Mouse (Mus musculus): Measurements from ENCODE around the gene Plxnc1.
A peak's percentile ranks its signal among the peaks of the same experiment; 100 is the strongest.

The Plxnc1 gene

DNA sequence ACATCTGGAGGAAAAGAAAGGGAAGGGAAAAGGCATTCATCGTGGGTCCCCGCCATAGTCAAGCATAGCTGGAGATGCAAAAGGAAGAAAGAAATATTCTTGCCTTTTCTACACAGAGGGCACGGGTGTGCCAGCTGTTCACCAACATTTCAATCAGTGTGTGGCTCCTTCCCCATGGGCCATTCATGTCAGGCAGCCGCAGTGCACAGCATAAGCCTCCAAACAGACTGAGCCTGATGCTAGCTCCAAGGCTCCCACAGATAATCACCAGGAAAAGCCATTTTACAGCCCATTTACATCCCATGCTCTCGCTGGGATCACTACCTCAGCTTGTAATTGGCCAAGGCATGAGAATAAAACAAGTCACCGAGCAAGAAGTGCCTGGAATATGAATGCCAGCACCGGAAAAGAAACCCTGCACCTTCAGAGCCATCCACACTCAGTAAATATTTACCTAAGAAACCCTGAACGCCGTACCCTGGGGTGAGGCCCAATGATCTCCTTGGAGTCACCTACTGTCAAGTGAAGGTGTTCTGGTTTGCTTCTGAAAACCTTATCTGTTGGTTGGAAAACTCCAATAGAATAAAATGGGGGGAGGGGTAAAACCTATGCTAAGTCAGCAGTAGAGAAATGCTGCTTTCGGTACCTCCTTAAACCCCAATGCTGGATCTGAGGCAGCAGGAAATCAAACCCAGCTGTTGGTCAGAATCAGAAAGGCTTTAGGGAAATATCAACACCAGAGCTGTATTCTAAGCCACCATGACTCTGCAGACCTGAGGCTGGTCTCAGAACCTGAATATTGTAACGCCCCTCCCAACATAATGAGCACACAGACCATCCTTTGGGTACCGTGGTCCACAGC, 77.4 kb downstream of the Plxnc1 start:
- no peak for DNase-seq (ENCODE audit: low read depth)

DNA sequence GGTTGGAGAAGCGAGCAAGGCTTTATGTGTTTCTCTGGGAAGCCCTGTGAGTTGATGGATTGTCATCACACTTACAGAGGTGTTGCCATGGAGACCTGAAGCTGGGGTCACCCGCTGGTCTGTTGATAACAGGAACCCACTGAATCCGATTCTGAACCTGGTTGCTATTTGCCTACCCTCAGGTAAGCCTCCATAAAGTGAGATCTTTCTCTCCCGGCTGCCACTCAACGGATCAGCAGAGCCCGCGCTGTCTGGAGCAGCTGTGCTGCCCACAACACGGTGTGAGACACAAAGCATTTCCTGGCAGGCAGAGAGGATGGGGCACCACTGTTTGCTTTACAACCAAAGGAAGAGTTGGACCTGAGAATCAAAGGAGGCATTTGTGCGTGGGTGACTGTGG, 79.4 kb downstream of the Plxnc1 start:
- DNase-seq (ENCODE audit: low read depth): no peak

DNA sequence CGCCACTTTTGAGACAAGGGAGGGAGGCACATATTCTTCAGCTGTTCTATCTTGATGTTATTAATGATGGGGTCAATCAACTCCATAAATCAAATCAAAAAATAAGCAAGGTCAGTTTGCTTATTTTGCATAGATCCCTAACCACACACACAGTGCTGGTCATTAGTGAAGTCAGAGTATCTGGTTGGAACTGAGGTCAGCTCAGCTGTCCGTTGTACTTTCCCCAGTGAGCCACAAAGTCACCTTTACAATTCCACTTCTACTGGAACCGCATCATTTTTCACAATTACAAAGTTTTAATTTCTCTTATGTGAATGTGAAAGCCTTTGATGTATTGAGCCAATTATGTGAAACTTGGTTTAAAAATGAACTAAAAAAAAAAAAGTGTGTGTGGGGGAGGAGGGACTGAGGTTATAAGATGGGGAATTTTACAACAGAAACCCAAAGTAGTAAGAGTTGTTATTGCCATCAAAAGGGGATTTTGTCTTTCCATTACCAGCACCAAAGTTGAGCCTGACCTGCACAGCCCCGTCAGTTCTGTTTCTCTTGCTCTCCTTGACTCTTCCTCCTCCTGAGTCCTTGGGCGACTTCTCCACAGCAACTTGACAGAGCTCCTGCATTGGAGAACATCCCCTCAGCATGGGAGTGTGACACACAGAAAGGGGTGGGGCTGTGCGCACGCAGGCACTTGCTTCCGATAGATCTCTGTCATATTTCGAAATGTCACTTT, 80.3 kb downstream of the Plxnc1 start:
- DNase-seq (ENCODE audit: low read depth): no peak

DNA sequence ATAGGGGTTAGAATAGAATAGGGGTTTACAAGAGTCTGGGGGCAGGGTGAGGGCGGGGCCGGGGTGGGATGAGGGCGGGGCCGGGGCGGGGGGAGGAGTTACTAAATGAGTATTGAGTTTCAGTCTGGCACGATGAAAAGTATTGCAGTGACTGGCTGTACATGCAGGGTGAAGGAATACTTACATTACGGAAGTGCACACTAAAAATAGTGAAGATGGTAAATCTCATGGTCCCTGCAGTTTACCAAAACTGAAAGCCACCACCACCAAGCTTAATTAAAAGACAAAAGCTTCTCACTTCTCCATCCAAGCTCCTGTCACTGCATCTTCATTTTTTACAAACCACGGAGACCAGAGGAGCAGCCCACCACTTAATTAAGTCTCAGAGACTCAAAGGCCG, 81.4 kb downstream of the Plxnc1 start:
- DNase-seq (ENCODE audit: low read depth): no peak

DNA sequence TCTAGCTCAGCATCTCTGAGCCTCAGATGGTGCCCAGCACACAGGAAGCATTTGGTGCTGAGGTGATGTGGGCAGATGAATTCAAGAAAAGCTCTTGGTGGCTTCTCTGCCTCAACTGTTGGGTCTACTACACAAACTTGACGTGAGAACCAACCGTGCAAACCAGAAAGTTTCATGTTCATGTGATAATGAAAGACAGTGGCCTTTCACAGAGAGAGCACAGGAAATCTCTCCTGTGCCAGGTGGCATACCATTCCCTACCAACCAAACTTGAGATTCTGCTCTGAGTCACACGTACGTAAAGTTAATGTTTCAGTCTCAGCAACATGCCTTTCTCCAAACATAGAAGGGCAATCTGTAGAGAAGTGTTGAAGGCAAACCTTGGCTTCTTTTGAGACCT, 83.8 kb downstream of the Plxnc1 start:
- no peak for DNase-seq (ENCODE audit: low read depth)

DNA sequence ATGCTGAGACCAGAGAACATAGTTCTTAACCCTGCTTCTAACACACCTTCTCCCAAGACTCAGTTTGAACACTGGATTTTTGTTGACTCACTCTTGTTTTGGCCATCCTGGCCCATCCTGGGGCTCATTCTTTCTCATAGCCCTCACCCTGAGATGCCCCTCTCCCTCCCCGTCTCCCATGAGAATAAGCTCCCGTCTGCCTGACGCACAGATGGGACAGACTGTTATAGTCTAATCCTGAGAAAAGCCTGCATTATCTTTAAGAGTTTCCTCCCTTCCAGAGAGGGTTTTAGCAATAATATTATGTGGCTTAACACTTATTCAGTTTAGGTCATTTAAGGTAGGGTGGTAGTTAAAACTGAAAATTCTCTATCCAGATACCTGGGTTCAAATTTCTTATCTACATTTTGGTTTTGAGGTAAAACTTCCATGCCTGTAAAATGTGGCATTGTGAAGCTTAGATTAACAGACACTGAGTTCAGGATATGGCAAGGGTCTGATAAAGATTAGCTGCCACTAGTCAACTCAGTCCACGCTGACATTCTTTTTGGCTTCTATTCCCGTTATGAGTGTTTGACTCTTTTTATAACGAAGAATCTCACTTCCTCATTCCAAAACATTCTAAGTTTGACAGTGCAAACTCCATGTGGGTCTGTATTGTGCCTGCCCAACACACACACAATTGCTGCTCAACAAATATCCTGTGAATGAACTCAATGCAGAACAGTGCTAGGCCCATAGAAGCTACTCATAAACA, 86.2 kb downstream of the Plxnc1 start:
- DNase-seq (ENCODE audit: low read depth): peak; percentile 49

DNA sequence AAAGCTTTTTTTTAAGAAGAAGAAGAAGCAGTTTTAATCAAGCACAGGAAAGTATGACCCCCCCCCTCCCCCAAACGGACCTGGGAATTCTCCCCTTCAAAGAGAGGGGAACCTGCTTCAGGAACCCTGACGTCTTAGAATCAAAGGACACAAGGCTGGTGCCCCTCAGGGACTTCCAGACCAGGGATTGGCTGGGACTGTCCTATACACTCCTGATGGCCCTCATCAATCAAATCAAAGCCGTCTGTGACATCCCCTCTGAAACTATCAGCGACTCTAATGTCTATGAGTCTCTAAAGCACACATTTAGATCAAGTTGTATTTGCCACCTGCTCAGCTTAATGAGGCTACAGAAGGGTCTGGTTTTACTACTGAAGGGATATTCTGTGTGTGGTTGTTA, 94.1 kb downstream of the Plxnc1 start:
- no peak for DNase-seq (ENCODE audit: low read depth)

DNA sequence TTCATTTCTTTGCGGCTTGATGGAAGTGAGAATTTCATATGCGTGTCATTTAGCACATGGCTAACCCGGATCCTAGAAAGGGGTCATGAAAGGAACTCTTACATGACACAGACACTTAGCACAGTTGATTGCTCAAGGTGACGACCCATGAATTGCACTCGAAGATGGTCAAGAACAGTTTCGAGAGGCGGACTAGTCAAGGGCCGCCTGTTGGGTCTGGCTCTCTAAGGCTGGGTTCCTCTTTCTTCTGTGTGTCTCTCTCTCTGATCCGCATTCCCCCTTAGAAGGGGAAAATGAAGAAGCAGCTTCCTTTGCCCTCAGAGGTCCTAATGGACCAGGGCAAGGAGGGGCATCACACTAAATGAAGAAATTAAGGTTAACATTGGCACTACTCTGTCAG, 94.7 kb downstream of the Plxnc1 start:
- no peak for DNase-seq (ENCODE audit: low read depth)

DNA sequence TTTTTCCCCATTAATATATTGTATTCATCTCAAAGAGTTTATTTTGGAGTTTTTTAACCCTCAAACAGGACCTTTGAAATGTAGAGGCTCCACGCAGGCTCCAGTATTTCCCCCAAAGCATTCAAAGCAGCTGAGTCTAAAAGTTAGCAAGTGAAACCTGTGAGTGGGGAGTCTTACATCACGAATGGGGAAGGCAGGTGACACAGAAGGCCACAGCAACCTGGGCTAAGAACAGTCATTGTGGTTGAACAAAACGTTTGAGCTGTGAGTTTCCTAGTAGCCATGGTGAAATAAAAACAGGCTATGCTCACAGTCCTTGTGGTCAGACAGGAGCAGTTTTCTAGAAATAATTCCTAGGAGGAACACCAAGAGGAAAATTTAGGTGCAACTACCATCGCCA, 95.3 kb downstream of the Plxnc1 start:
- no peak for DNase-seq (ENCODE audit: low read depth)

DNA sequence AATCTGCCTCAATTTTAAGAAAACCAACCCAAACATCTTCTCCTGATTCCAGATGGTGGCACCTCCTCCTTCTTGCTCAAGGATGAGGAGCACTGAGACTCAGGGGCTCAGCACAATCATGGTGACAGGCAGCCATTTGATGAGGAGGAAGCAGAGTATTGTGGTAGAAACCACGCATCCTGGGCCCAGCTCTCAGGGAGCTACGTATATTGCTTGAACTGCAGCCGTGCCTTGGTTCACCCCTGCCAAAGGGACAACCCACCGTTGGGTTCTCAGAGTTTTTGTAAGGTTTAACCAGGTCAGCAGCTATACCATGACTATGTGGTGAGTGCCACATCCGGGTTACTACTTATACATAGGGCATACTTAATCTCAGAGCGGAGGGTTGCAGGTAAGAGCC, 96.3 kb downstream of the Plxnc1 start:
- DNase-seq (ENCODE audit: low read depth): no peak

DNA sequence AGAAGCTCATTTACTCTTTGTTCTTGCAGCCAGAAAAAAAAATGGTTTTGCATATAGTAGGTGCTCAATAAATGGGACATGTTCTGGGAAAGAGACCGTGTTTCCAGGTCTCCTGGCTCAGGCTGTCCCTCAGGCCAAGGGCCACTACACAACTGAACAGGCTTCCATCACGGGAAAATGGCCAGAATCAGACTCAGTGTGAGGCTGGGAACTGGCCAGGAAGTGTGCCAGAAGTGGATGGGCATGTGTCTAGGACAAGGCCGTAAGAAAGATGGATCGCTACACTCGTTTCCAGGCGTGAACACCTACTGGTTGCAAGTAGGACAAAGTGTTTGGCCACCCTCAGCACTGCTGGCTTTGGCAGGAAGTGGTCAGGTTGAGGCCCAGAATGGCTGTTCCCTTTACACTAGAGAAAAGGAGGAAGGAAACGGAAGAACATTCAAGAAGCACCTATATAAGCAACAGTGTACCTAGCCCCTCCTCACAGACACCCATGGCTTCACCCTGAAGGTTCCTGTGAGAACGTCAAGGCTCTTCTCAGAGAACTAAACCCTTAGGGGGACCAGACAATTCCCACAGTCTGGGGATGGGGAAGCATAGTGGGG, 98.0 kb downstream of the Plxnc1 start:
- DNase-seq (ENCODE audit: low read depth): no peak

DNA sequence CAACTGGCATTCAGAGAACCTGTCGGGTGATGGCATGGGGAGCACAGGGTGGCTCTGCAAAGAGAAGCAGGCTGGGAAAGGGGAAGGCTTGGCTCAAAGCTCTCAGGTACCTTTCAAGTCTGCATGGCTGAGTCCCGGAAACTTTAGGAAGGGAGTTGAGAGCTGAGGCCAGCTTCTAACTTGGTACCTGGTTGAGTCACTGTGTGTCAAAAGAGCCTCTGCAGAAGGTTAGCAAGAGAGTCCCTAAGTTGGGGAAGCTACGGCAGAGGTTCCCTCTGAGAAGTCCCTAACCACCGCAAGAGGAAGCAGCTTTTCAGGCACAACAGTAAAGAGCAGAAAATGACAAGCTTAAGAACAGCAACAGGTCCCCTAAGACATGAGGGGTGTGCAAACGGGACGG, 99.9 kb downstream of the Plxnc1 start:
- DNase-seq (ENCODE audit: low read depth): no peak

DNA sequence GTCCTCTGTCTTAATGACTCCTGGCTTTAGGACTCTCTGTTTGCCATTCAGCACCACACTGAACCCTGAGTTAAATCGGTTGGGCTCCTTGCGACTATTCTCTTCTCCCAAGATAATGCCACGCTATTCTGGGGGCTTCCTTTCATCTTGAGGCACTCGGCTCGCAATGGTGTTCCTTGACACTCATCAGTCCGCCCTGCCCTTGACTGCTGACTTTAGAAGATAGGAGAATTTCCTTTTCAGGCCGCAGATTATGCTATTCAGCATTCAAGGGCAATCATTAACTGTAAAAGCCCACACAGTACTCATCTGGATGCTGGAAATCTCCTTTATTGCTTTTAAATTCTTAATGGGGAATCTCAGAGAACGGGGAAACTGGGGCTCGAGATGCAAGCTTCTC, 108.8 kb downstream of the Plxnc1 start:
- no peak for DNase-seq (ENCODE audit: low read depth)

DNA sequence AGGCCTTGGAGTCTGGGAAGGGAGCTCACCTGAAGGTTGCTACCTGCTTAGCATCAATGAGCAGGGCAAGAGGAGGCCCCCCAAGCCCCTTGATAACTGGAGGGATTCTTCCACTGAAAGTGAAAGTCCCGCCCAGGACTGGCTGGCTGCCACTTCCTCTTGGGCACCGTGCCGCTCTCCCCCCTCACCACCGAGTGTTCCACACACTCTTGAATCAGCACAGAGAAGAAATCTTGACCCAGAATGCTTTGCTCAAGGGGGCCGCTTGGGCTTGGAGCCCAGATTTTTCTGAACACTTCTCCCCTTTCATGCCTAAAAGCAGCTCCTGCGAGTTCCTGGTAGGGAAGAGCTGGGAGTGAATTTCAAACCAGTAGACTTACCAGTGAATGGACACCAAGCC, 115.2 kb downstream of the Plxnc1 start:
- DNase-seq (ENCODE audit: low read depth): no peak

DNA sequence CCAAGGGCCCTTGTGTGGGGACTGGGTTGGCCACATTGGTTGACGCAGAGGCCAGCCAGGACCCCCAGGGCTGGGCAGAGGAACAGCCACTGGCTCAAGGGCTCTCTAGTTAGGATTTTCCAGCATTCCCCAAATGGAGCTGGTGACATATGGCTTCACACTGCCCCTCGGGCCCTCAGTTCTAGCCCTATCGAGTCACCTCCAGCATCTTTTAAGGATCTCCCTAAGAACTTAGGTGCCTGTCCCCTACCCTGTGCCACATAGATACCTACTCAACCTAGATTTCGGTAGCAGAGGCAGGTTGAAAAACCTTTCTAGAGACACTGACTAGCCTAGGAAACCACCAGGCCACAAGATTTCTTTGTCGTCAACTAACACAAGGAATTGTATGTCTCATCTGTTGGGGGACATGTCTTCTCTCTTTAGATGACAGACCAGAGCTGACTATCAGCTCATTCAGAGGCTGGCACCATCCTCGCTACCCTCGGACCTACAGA, 115.9 kb downstream of the Plxnc1 start:
- no peak for DNase-seq (ENCODE audit: low read depth)

DNA sequence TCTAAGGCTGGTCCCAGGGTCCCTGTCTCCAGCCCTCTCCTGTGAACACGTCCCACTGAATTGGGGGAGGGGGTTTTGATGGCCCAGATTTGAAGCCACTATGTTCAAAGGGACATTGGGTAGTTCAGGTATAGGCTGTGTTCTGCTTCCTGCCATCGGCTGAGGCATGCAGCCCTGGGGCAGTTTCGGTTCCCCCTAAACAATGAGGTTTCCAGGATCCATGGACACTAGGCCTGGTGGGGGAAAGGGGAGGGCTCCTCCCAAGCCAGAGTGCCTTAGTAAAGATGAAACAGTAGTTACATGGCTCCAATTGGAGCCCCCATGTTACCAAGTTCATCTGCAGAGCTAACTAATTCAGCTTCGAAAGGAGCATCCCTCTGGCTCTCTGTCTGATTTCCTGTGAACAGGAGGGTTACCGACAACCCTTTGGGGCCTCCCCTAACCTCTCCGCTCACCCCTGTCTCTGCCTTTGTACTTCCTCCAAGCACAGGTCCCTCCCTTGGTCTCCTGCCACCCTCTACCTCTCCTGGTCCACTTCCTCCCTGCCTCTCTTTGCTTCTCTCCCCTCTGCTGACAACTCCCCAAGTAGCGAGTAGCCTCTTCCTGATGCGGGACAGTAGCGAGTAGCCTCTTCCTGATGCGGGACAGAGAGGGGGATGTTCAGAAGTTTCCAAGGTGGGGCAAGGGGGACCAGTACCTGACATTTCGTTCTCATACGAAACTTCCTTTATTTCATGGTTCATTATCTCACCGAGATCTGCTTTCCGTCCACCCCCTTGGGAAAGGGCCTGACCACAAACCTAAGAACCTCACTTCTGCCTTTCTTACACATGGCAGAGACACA, 116.5 kb downstream of the Plxnc1 start:
- DNase-seq (ENCODE audit: low read depth): no peak

DNA sequence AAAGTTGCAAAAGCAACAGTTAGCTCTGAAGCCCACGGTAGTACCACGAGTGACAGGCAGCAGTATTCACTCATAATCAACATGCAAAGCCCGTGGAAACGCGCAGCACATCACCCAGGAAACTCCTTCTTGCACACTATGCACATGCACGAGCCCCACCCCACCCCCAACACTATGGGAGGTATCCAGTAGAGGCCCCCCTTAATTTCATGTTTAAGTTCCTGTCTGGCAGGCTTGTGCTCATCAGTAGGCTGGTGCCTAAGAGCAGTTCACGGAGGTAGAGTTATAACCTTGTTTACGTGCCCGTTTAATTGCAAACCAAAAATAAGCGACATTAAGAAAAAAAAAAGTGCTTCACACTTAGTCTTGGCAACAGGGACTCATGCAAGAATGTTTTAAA, 117.3 kb downstream of the Plxnc1 start:
- no peak for DNase-seq (ENCODE audit: low read depth)

DNA sequence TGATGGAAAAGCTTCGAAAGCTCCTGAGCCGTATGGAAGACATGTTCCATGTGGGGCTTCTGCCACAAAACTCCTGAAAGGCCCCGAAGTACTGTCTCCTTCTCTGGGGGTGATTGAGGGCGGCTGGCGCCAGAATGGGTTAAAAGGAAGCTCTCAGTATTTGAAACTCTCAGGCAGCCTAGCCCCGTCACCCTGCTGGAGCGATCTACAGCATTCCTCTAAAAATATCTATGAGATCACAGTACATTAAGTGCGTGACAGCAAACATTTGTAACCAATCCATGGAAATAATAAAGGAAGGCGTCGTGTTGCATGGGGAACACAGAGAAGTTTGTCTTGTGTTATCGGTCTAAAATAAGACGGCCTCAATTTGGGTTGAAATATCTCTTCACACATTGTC, 118.2 kb downstream of the Plxnc1 start:
- no peak for DNase-seq (ENCODE audit: low read depth)

DNA sequence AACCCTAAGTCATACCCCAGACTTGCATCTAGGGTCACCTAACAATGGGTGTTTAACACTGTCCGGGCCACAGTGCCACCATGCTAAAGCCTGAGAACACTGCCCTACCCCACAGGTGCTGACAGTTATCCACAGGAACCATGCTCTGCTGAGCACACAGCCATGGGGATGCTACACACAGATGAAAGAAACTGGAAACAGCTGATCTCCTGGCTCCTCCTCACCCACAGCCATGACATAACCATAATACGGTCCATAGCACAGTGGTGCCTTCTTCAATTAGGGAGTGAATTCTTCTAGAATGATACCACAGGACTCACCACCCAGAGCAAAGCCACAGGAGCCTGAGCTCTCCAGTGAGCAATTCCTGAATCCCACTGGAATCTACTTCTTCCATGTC, 118.7 kb downstream of the Plxnc1 start:
- DNase-seq (ENCODE audit: low read depth): no peak

DNA sequence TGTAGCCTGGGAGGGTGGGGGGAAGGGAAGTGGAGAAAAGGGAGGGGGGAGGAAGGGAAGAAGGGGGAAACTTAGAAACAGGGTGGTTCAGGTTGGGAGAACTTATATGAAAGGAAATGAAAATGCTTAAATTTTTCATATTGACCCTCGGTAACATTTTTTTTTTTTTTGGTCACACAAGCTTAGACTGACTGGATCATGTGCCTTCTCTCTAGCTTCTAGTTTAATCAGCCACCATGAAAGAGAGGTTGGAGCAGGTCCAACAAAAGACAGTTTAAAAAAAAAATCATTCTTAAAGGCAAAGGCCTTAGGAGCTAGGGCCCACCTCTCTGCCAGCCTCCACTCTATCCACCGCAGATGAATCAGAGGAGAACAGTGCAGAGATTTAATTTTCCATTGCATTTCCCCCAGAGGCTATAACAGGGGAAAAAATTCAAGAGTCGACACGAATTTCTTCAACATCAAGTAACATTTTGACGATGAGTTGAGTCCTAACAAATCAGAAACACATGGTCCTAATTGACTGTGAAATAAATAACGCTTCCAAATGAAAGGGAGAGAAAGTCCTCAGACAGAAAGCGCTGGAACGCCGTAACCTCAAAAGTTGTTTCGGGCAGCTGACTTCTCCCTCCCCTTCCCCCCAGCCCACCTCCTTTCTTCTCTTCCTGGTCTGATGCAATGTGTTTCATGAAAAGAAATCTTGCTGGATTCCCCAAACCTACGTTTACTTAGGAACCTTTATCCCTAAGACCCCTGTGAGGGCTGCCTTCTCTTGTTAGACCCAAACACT, 120.5 kb downstream of the Plxnc1 start:
- DNase-seq (ENCODE audit: low read depth): no peak
